Mouse (Mus musculus) NIH3T3 (cell line): ENCODE measurements around the gene Slc23a4.

Experiments
- DNase-seq: peaks from one replicate; pipeline ENCODE4 v3.0.0-alpha.2; 2012; ENCODE audit warnings: low read depth

Gene Slc23a4

GRCm38 (mm10) chr6:34988081-34988761 lies at the start of gene Slc23a4:
Gene Slc23a4, minus strand, starts transcription at chr6:34988404.
- no peak for DNase-seq

GRCm38 (mm10) chr6:35033341-35033740 lies 45.1 kb upstream of the Slc23a4 start:
- DNase-seq, result no peak

- no peak for DNase-seq
Measured at GRCm38 (mm10) chr6:35032704-35033103, 44.5 kb upstream of the Slc23a4 start.

- DNase-seq, result no peak
Measured at GRCm38 (mm10) chr6:35030811-35031210, 42.6 kb upstream of the Slc23a4 start.

GRCm38 (mm10) chr6:35030226-35030625 lies 42.0 kb upstream of the Slc23a4 start:
- DNase-seq, result no peak

- no peak for DNase-seq
Measured at GRCm38 (mm10) chr6:35028023-35028422, 39.8 kb upstream of the Slc23a4 start.

GRCm38 (mm10) chr6:35027257-35027656 lies 39.1 kb upstream of the Slc23a4 start:
- DNase-seq, result peak; percentile 45

- no peak for DNase-seq
Measured at GRCm38 (mm10) chr6:35016624-35017023, 28.4 kb upstream of the Slc23a4 start.

- DNase-seq, result no peak
Measured at GRCm38 (mm10) chr6:35011953-35012352, 23.7 kb upstream of the Slc23a4 start.

- no peak for DNase-seq
Measured at GRCm38 (mm10) chr6:35010705-35011104, 22.5 kb upstream of the Slc23a4 start.

- DNase-seq, result no peak
Measured at GRCm38 (mm10) chr6:35002261-35002669, 14.1 kb upstream of the Slc23a4 start.

GRCm38 (mm10) chr6:34999101-34999500 lies 10.9 kb upstream of the Slc23a4 start:
- DNase-seq, result peak; percentile 70

- DNase-seq, result no peak
Measured at GRCm38 (mm10) chr6:34996496-34996895, 8.3 kb upstream of the Slc23a4 start.

- peak; percentile 96 for DNase-seq
Measured at GRCm38 (mm10) chr6:34995265-34995681, 7.1 kb upstream of the Slc23a4 start.

GRCm38 (mm10) chr6:34994692-34995091 lies 6.5 kb upstream of the Slc23a4 start:
- DNase-seq, result no peak

- no peak for DNase-seq
Measured at GRCm38 (mm10) chr6:34989263-34989662, 1.1 kb upstream of the Slc23a4 start.

GRCm38 (mm10) chr6:34987085-34987645 lies 1.0 kb downstream of the Slc23a4 start:
- no peak for DNase-seq

- DNase-seq, result no peak
Measured at GRCm38 (mm10) chr6:34980661-34981060, 7.5 kb downstream of the Slc23a4 start.

- no peak for DNase-seq
Measured at GRCm38 (mm10) chr6:34979291-34979690, 8.9 kb downstream of the Slc23a4 start.

GRCm38 (mm10) chr6:34971181-34971580 lies 17.0 kb downstream of the Slc23a4 start:
- no peak for DNase-seq

- peak; percentile 59 for DNase-seq
Measured at GRCm38 (mm10) chr6:34965819-34966539, 22.2 kb downstream of the Slc23a4 start.

GRCm38 (mm10) chr6:34964550-34964949 lies 23.7 kb downstream of the Slc23a4 start:
- DNase-seq, result no peak

GRCm38 (mm10) chr6:34959131-34959530 lies 29.1 kb downstream of the Slc23a4 start:
- peak; percentile 57 for DNase-seq
